Mouse (Mus musculus) heart, embryonic 10.5 days (tissue): Measurements from ENCODE around the gene Arhgef10l. TPM values are rescaled to one million over a fixed set of nuclear protein-coding genes. Genes with fewer than 3 reads are reported as not detected.

Source experiments
- microRNA-seq: library from miRNA; unstranded; fragments of <30 nt; microRNA quantifications from one replicate; pipeline ENCODE4, GENCODE M21; 2017
- polyA plus RNA-seq: library from polyadenylated mRNA; unstranded; fragments of >200 nt; fragmentation: Nextera tagmentation; extraction: Ambion mirVana; gene quantifications from 2 replicates; pipeline ENCODE4 v1.2.1, GENCODE M21; 2016

The Arhgef10l gene
- polyA plus RNA-seq, 1 experiment from 2014 or later: 13.3 TPM

Small RNAs within 50 kb of the gene (microRNA-seq; reads per million reads assigned to microRNA genes)
- gene Gm23045: not detected

Other genes starting within 250 kb of the Arhgef10l start
- 18.0 and 29.0 TPM in 2 replicates for gene Rcc2, start 34.5 kb upstream of the Arhgef10l start, polyA plus RNA-seq
- not detected in 2 replicates for gene Padi6, start 76.6 kb upstream of the Arhgef10l start, polyA plus RNA-seq
- 1.9 and 2.9 TPM in 2 replicates for gene Padi4, start 108.2 kb upstream of the Arhgef10l start, polyA plus RNA-seq
- 0.87 and 0.96 TPM in 2 replicates for gene Padi3, start 144.6 kb upstream of the Arhgef10l start, polyA plus RNA-seq
- 0.16 TPM in 2 replicates for gene Padi1, start 179.8 kb upstream of the Arhgef10l start, polyA plus RNA-seq
- 2.9 and 6.3 TPM in 2 replicates for gene Padi2, start 240.3 kb upstream of the Arhgef10l start, polyA plus RNA-seq